Mouse (Mus musculus) cerebellum, adult 2 months (tissue): ENCODE measurements around the gene Emc4. TPM values are rescaled to one million over a fixed set of nuclear protein-coding genes. Genes with fewer than 3 reads are reported as not detected.
A peak's percentile ranks its signal among the peaks of the same experiment; 100 is the strongest.

Experiments
- DNase-seq, 2 experiments: peaks; one replicate each; pipeline ENCODE4 v3.0.0; 2021
- H3K27ac ChIP-seq: fragments of 200-500 bp; 2 replicates; pipeline ENCODE4 v1.5.1; 2012; ENCODE audit warnings: low read length, control low read depth, inconsistent platforms; ENCODE audit not compliant: insufficient read depth
- H3K27me3 ChIP-seq: fragments of 200-500 bp; 2 replicates; pipeline ENCODE4 v1.6.1; 2012; ENCODE audit warnings: inconsistent platforms, mild to moderate bottlenecking, low read length, moderate library complexity; ENCODE audit not compliant: control insufficient read depth, insufficient read depth
- H3K4me1 ChIP-seq: fragments of 200-500 bp; 2 replicates; pipeline ENCODE4 v1.6.1; 2011; ENCODE audit warnings: low read length; ENCODE audit not compliant: control insufficient read depth, insufficient read depth
- H3K4me3 ChIP-seq: fragments of 200-500 bp; replicated peaks from 2 replicates; pipeline ENCODE3; 2011; ENCODE audit warnings: mild to moderate bottlenecking, low read depth, low read length, control low read depth; ENCODE audit not compliant: insufficient read depth
- CTCF ChIP-seq: fragments of 200-500 bp; IDR thresholded peaks from 2 replicates; pipeline ENCODE4 v1.5.1; 2011; ENCODE audit warnings: low read depth, mild to moderate bottlenecking, control low read depth, low read length, moderate library complexity, borderline replicate concordance; ENCODE audit not compliant: insufficient read depth
- POLR2A ChIP-seq: fragments of 200-500 bp; IDR thresholded peaks from 2 replicates; pipeline ENCODE4 v1.6.1; 2011; ENCODE audit warnings: low read length, control low read depth, borderline replicate concordance; ENCODE audit not compliant: insufficient read depth
- WGBS: fragments of 180-500 bp; shearing (Covaris S2); methylation state at CpG from one replicate; pipeline ENCODE4 v1.1.7; 2018; 5-methylcytosine and 5-hydroxymethylcytosine counted together
- polyA plus RNA-seq: library from polyadenylated mRNA; depleted of rRNA; stranded (reverse); fragments of >200 nt; gene quantifications from 2 replicates; pipeline ENCODE4 v1.2.3, GENCODE M21; 2012

The Emc4 gene
- polyA plus RNA-seq, 1 experiment, result 256 TPM

- no peak overlapping the region for H3K4me3 ChIP-seq
- no peak for DNase-seq
- 69% methylated on average over 2 of the region's 2 CpGs for WGBS
- H3K27me3 ChIP-seq, result no peaks in the 10 kb centered on the region
- no peaks in the 10 kb centered on the region for H3K4me1 ChIP-seq
- H3K27ac ChIP-seq, result no peak overlapping the region
- TF ChIP-seq CTCF, result no peak
- no peak for TF ChIP-seq POLR2A
Observed at GRCm38 (mm10) chr2:112359611-112360010, 8.2 kb downstream of the Emc4 start.

GRCm38 (mm10) chr2:112353685-112354455 is 14.0 kb downstream of the Emc4 start:
- TF ChIP-seq CTCF (no peak), POLR2A (no peak)
- Histone ChIP-seq H3K27me3 (no peaks in the 10 kb centered on the region), H3K27ac (no peak overlapping the region), H3K4me1 (no peaks in the 10 kb centered on the region), H3K4me3 (no peak overlapping the region)
- WGBS, result 83% methylated on average over 7 of the region's 7 CpGs
- no peak for DNase-seq

- no peak overlapping the region for H3K27ac ChIP-seq
- no peak for DNase-seq
- WGBS, result 90% methylated on average over 3 of the region's 3 CpGs
Observed at GRCm38 (mm10) chr2:112348246-112348645, 19.6 kb downstream of the Emc4 start.

GRCm38 (mm10) chr2:112341117-112341516 is 26.7 kb downstream of the Emc4 start:
- TF ChIP-seq POLR2A (no peak), CTCF (no peak)
- 66% methylated on average over 3 of the region's 3 CpGs for WGBS
- H3K4me3 ChIP-seq, result no peak overlapping the region
- H3K27ac ChIP-seq, result no peak overlapping the region
- DNase-seq, result no peak
- no peaks in the 10 kb centered on the region for H3K4me1 ChIP-seq
- H3K27me3 ChIP-seq, result no peaks in the 10 kb centered on the region

More at GRCm38 (mm10) chr2:112348246-112348645, 19.6 kb downstream of the Emc4 start:
- TF ChIP-seq POLR2A (no peak), CTCF (no peak)
- H3K27me3 ChIP-seq, result no peaks in the 10 kb centered on the region
- no peak overlapping the region for H3K4me3 ChIP-seq
- no peaks in the 10 kb centered on the region for H3K4me1 ChIP-seq

GRCm38 (mm10) chr2:112339736-112340135 is 28.1 kb downstream of the Emc4 start:
- H3K4me3 ChIP-seq, result no peak overlapping the region
- 90% methylated on average over 2 of the region's 2 CpGs for WGBS
- TF ChIP-seq CTCF, result peak; percentile 34; the same call in 1 of the 2 replicates
- no peak for TF ChIP-seq POLR2A
- no peaks in the 10 kb centered on the region for H3K4me1 ChIP-seq
- DNase-seq, result no peak
- no peaks in the 10 kb centered on the region for H3K27me3 ChIP-seq
- no peak overlapping the region for H3K27ac ChIP-seq

- no peak for DNase-seq
- H3K27me3 ChIP-seq, result no peaks in the 10 kb centered on the region
- H3K27ac ChIP-seq, result no peak overlapping the region
- TF ChIP-seq POLR2A, result no peak
- H3K4me1 ChIP-seq, result no peaks in the 10 kb centered on the region
- no peak overlapping the region for H3K4me3 ChIP-seq
- 87% methylated on average over 6 of the region's 6 CpGs for WGBS
Observed at GRCm38 (mm10) chr2:112337211-112337610, 30.6 kb downstream of the Emc4 start.

- no peak overlapping the region for H3K4me3 ChIP-seq
- H3K27me3 ChIP-seq, result no peaks in the 10 kb centered on the region
- no peak for DNase-seq
- no peak for TF ChIP-seq POLR2A
- no peak for TF ChIP-seq CTCF
- H3K27ac ChIP-seq, result no peak overlapping the region
- 54% methylated on average over 4 of the region's 4 CpGs for WGBS
- H3K4me1 ChIP-seq, result no peaks in the 10 kb centered on the region
Observed at GRCm38 (mm10) chr2:112332051-112332898, 35.6 kb downstream of the Emc4 start.
